Mouse (Mus musculus): ENCODE data around the gene Fahd1.

GRCm38 (mm10) chr17:24886932-24887271 is 36.7 kb upstream of the Fahd1 start:
- TF ChIP-seq CTCF (IDR thresholded peaks at IDR 0.05; ENCODE audit: control insufficient read depth, insufficient read depth, insufficient read length) (no peak), MAX (IDR thresholded peaks at IDR 0.05) (no peak), USF1 (IDR thresholded peaks at IDR 0.05; ENCODE audit: low read depth) (no peak), CEBPB (IDR thresholded peaks at IDR 0.05; ENCODE audit: low read depth) (no peak), MYOG (IDR thresholded peaks at IDR 0.05; ENCODE audit: control insufficient read depth, extremely low read depth, insufficient read length) (no peak), FOSL1 (IDR thresholded peaks at IDR 0.05; ENCODE audit: insufficient read depth, low read length, poor library complexity, severe bottlenecking) (no peak), MYOD1 (IDR thresholded peaks at IDR 0.05; ENCODE audit: control insufficient read depth, insufficient read length, low read depth) (no peak)
